Mouse (Mus musculus): ENCODE results near the gene Gmnn.

Gene Gmnn

DNA sequence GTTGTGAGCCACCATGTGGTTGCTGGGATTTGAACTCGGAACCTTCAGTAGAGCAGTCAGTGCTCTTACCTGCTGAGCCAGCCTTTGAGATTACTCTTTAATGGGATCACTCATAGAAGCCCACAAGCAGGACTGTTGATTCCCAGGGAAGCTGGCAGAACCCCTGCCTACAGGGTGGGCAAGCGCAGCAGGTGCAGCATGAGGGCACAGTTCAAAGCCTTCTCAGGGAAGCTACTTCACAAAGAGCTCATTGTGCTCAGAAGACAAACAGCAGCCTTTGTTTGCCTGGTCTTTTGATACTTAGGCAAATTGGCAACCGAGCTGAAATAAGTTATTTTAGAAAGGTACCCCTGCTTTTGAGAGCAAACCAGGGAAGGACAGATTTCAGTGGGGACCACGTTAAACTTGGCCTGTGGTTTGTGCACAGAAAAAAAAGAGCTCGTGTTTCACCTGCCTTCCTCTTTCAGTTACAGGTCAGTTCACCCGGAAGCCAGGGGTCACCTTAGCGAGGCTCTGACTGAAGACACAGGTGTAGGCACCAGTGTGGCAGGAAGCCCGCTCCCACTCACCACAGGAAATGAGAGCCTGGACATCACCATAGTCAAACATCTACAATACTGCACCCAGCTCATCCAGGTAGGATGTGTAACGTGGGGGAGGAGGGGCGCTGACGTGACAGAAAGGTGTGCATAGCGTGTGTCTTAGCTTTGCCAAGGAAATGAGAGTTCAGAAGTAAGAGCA lies 51.9 kb downstream of the Gmnn start:
- DNase-seq (ENCODE audit: low spot score in 2 of 2), result no peak

DNA sequence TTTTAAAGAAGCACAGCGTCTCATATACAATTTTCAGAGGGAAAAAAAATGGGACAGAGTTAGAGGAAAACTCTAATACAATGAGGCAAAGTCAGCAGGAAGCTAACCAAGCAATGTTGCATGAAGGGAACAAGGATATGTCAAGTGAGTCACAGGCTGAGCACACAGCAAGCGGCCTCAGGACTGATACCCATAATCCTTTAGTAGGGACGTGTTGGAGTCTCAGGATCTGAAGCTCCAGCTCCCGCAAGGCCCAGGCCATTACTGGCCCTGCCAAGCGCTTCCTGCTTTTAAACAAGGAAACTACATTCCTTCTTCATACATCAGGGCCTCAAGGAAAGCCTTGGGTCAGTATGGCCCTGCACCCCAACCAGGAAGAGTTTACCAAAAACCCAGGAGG lies 59.6 kb downstream of the Gmnn start:
- no peak for DNase-seq (ENCODE audit: low spot score in 2 of 2)

Measured in frontal cortex, postnatal 36 days (tissue).